Mouse (Mus musculus): Measurements from ENCODE around the gene Casp2. TPM values are rescaled to one million over a fixed set of nuclear protein-coding genes. Genes with fewer than 3 reads are reported as not detected.

Casp2 gene
- total and polyA plus RNA-seq, 3 experiments: 24.7 to 47.8 (median 31.6) TPM

- H3K4me2 ChIP-seq (ENCODE audit: insufficient read depth, low read depth, poor library complexity, severe bottlenecking): no peak overlapping the region
- no peaks in the 10 kb centered on the region for H3K79me2 ChIP-seq (replicated peaks; ENCODE audit: control insufficient read depth, extremely low read depth, insufficient read depth, poor library complexity, severe bottlenecking)
- no peak overlapping the region for H3K27ac ChIP-seq (ENCODE audit: insufficient read depth, low read depth)
- in situ Hi-C loops (cut with MboI; ENCODE audit: low pct_ligation_motif_present, low pct_unique_long_range_greater_than_20kb, low sequenced_read_pairs): loop anchor here (25.0 kb wide), 1 partner anchor 339 kb away; the partner anchor contains the start of gene Tcaf3
- dilution Hi-C loops (cut with MboI; ENCODE audit: extremely low pct_ligation_motif_present, extremely low pct_unique_long_range_greater_than_20kb, low sequenced_read_pairs): no loop called here
- no peaks in the 10 kb centered on the region for H3K4me1 ChIP-seq (ENCODE audit: control insufficient read depth in 1 of 2, insufficient read depth in 2 of 2)
- H3K4me3 ChIP-seq (replicated peaks in 1 of 3; ENCODE audit: low read depth in 2 of 3, low read length in 2 of 3, poor library complexity in 1 of 3): no peak overlapping the region
- no peak for TF ChIP-seq USF1 (IDR thresholded peaks at IDR 0.05; ENCODE audit: low read depth, low read length)
- no peak for TF ChIP-seq MAZ (IDR thresholded peaks at IDR 0.05; ENCODE audit: low read depth, low read length)
- TF ChIP-seq POLR2A (IDR thresholded peaks at IDR 0.05; ENCODE audit: low read depth, low read length): no peak
- no peak for TF ChIP-seq CHD2 (IDR thresholded peaks at IDR 0.05; ENCODE audit: low read length)
- TF ChIP-seq JUN (IDR thresholded peaks at IDR 0.05; ENCODE audit: insufficient read depth, low read depth, low read length): no peak
- TF ChIP-seq TBP (conservative IDR thresholded peaks at IDR 0.05; ENCODE audit: low read depth, low read length): no peak
- no peak for TF ChIP-seq POLR2AphosphoS2 (IDR thresholded peaks at IDR 0.05; ENCODE audit: low read depth, low read length)
- TF ChIP-seq ELF1 (IDR thresholded peaks at IDR 0.05; ENCODE audit: low read depth, low read length): no peak
- TF ChIP-seq MYC (IDR thresholded peaks at IDR 0.05; ENCODE audit: low read depth, low read length): no peak
- TF ChIP-seq HCFC1 (IDR thresholded peaks at IDR 0.05; ENCODE audit: low read depth, low read length): no peak
- no peak for TF ChIP-seq CTCF (conservative IDR thresholded peaks at IDR 0.05 in 1 of 2, IDR thresholded peaks at IDR 0.05 in 1 of 2; ENCODE audit: low read depth in 2 of 2, low read length in 2 of 2)
- H3K9ac ChIP-seq (ENCODE audit: insufficient read depth, low read depth): no peak overlapping the region
- no peaks in the 10 kb centered on the region for H3K27me3 ChIP-seq (replicated peaks)
- DNase-seq (ENCODE audit: extremely low read depth): no peak
- H3K36me3 ChIP-seq (replicated peaks in 1 of 2; ENCODE audit: control insufficient read depth in 1 of 2, insufficient read depth in 1 of 2, low read length in 1 of 2): no peaks in the 10 kb centered on the region
- no peaks in the 10 kb centered on the region for H3K9me3 ChIP-seq (replicated peaks; ENCODE audit: low read length)
These were observed 16.8 kb upstream of the Casp2 start for GRCm38 (mm10) chr6:42247981-42248380.

GRCm38 (mm10) chr6:42251791-42252190, 13.0 kb upstream of the Casp2 start:
- no peak overlapping the region for H3K9ac ChIP-seq (ENCODE audit: insufficient read depth, low read depth)

GRCm38 (mm10) chr6:42253103-42253502, 11.7 kb upstream of the Casp2 start:
- dilution Hi-C loops (cut with MboI; ENCODE audit: extremely low pct_ligation_motif_present, extremely low pct_unique_long_range_greater_than_20kb, low sequenced_read_pairs): no loop called here
- Histone ChIP-seq H3K9me3 (replicated peaks; ENCODE audit: low read length) (no peaks in the 10 kb centered on the region), H3K4me3 (replicated peaks in 1 of 3; ENCODE audit: low read depth in 2 of 3, low read length in 2 of 3, poor library complexity in 1 of 3) (no peak overlapping the region), H3K4me1 (ENCODE audit: control insufficient read depth in 1 of 2, insufficient read depth in 2 of 2) (peaks cover 0 to 2% of the 10 kb centered on the region in 2 experiments; a peak in 1 of 4 replicates), H3K79me2 (replicated peaks; ENCODE audit: control insufficient read depth, extremely low read depth, insufficient read depth, poor library complexity, severe bottlenecking) (no peaks in the 10 kb centered on the region), H3K9ac (ENCODE audit: insufficient read depth, low read depth) (no peak overlapping the region), H3K27ac (ENCODE audit: insufficient read depth, low read depth) (no peak overlapping the region), H3K4me2 (ENCODE audit: insufficient read depth, low read depth, poor library complexity, severe bottlenecking) (no peak overlapping the region), H3K36me3 (replicated peaks in 1 of 2; ENCODE audit: control insufficient read depth in 1 of 2, insufficient read depth in 1 of 2, low read length in 1 of 2) (no peaks in the 10 kb centered on the region), H3K27me3 (replicated peaks) (no peaks in the 10 kb centered on the region)
- DNase-seq (ENCODE audit: extremely low read depth): no peak
- TF ChIP-seq BHLHE40 (IDR thresholded peaks at IDR 0.05; ENCODE audit: low read depth, low read length): no peak
- no peak for TF ChIP-seq ZC3H11A (IDR thresholded peaks at IDR 0.05; ENCODE audit: low read depth, low read length)
- no peak for TF ChIP-seq HCFC1 (IDR thresholded peaks at IDR 0.05; ENCODE audit: low read depth, low read length)
- no peak for TF ChIP-seq PAX5 (IDR thresholded peaks at IDR 0.05; ENCODE audit: low read length)
- no peak for TF ChIP-seq E2F4 (IDR thresholded peaks at IDR 0.05; ENCODE audit: insufficient replicate concordance, low read depth, low read length)
- TF ChIP-seq ZMIZ1 (IDR thresholded peaks at IDR 0.05; ENCODE audit: low read depth, low read length): no peak
- no peak for TF ChIP-seq UBTF (IDR thresholded peaks at IDR 0.05; ENCODE audit: low read depth, low read length)
- TF ChIP-seq MAFK (IDR thresholded peaks at IDR 0.05; ENCODE audit: insufficient replicate concordance, low read length): no peak
- no peak for TF ChIP-seq EP300 (IDR thresholded peaks at IDR 0.05; ENCODE audit: low read length)
- TF ChIP-seq MEF2A (IDR thresholded peaks at IDR 0.05; ENCODE audit: borderline replicate concordance, low read depth, low read length): no peak
- TF ChIP-seq ETS1 (conservative IDR thresholded peaks at IDR 0.05; ENCODE audit: low read depth, low read length): no peak
- TF ChIP-seq USF2 (conservative IDR thresholded peaks at IDR 0.05; ENCODE audit: low read depth, low read length): no peak
- in situ Hi-C loops (cut with MboI; ENCODE audit: low pct_ligation_motif_present, low pct_unique_long_range_greater_than_20kb, low sequenced_read_pairs): no loop called here

More at GRCm38 (mm10) chr6:42251791-42252190, 13.0 kb upstream of the Casp2 start:
- Histone ChIP-seq H3K4me3 (replicated peaks in 1 of 3; ENCODE audit: low read depth in 2 of 3, low read length in 2 of 3, poor library complexity in 1 of 3) (no peak overlapping the region), H3K4me1 (ENCODE audit: control insufficient read depth in 1 of 2, insufficient read depth in 2 of 2) (no peaks in the 10 kb centered on the region), H3K4me2 (ENCODE audit: insufficient read depth, low read depth, poor library complexity, severe bottlenecking) (no peak overlapping the region), H3K36me3 (replicated peaks in 1 of 2; ENCODE audit: control insufficient read depth in 1 of 2, insufficient read depth in 1 of 2, low read length in 1 of 2) (no peaks in the 10 kb centered on the region), H3K9me3 (replicated peaks; ENCODE audit: low read length) (no peaks in the 10 kb centered on the region), H3K27ac (ENCODE audit: insufficient read depth, low read depth) (no peak overlapping the region), H3K27me3 (replicated peaks) (no peaks in the 10 kb centered on the region), H3K79me2 (replicated peaks; ENCODE audit: control insufficient read depth, extremely low read depth, insufficient read depth, poor library complexity, severe bottlenecking) (no peaks in the 10 kb centered on the region)
- in situ Hi-C loops (cut with MboI; ENCODE audit: low pct_ligation_motif_present, low pct_unique_long_range_greater_than_20kb, low sequenced_read_pairs): no loop called here
- DNase-seq (ENCODE audit: extremely low read depth): no peak
- TF ChIP-seq ETS1 (conservative IDR thresholded peaks at IDR 0.05; ENCODE audit: low read depth, low read length) (no peak), USF1 (IDR thresholded peaks at IDR 0.05; ENCODE audit: low read depth, low read length) (no peak)
- dilution Hi-C loops (cut with MboI; ENCODE audit: extremely low pct_ligation_motif_present, extremely low pct_unique_long_range_greater_than_20kb, low sequenced_read_pairs): no loop called here
